Mouse (Mus musculus) thymus, postnatal 25 days (tissue): ENCODE results near the gene Gm20716.

Source experiments
- DNase-seq: peaks from one replicate; pipeline ENCODE4 v3.0.0; 2022

Gm20716 gene

DNA sequence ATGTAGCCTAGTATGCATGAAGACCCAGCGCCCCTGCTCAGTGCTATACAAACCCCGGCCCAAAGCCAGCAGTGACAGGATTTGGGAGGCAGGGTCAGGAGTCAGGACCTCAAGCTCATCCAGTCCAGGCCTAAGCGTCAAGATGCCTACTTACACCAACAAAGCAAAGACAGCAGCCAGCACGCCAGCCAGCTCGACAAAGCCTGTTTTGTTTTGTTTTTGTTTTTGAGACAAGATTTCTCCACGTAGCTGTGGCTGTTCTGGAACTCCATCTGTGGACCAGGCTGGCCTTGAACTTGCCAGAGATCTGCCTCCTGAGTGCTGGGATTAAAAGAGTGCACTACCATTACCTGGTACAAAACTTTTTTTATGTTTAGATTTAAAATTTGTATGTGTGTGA, 6.8 kb downstream of the Gm20716 start:
- DNase-seq = no peak

DNA sequence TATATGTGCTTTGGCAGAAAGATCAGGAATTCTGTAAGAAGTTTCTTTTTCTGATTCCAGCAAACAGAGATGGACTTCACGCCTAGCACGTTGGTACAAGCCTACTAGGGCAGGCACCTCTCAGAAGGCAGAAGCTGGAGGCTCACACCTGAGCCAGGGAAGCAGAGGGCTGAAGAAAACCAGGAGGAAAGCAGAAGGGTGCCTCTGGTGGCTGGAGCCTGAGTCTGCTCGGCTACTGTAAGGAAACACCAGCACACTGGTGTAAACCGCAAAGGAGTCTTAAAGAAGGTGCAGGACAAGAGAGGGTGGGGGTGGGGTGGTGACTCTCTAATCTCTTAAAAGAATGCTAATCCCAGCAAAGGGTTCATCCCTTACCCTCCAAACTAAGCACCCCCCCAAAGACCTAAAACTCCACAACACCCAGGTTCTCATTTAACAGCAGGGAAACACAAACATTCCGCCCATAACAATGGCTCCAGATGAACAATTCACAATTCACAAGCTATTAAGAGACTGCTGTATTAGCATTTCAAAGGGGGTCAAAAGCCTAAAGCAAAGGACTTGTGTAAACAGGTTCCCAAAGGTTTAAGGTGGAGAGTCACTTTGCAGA, 16.3 kb downstream of the Gm20716 start:
- DNase-seq = no peak

DNA sequence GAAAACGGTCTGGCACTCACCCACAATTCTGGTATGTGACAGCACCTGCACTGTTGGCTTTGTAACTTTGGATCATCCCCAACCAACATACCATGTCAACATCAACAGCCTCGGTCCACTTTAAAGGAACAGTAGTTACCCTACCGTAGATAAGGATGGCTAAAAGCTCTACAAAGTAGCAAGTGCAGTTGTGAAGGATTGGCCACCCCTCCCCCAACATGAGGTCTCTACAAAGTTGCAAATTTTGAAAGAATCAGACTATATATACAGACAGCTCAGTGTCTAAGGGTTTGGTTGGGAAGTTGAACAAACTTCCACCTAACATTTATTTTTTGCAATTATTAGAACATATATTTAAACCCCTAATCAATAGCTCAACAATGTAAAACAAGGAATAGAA, 22.3 kb downstream of the Gm20716 start:
- DNase-seq = no peak

DNA sequence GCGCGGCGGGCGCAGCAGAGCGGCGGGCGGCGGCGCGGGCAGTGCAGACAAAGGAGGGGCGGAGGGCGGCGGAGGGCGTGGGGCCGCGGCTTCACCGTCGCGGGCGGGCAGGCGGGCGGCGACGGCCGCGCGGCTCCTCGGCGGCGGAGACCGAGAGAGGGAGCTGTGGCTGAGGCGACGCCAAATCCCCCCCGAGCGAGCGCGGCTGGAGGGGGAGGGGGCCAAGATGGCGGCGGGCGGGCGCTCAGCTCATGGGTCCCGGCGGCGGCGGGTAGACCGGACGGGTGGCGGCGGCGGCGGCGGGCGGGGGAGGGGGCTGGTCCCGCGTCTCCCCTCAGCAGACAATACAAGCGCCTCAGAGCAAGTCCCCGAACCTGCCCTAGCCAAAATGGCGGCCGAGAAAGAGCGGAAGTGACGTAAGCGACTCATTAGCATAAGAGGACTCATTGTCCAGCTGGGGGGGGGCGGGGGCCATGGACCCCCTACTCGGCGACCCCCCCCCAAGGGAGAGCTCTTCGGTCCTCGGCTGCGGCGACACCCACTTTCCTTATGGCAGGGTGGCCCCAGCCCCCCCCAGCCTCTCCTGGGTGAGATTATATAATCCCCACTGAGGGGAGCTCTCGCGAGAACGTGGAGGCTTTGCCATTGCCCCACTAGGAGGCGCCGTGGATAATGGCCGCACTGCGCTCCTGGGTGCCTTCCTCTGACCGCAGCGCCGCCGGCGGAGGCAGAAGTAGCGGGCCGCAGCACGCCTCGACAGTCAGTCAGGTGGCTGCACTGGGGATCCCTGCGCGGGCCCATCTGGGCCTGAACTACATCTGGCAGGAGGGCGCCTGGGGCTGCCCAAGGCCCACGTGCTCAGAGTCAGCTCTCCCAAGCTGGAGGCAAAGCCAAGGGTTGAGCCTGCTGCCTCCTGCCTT, 23.2 kb downstream of the Gm20716 start, which contains the start of gene Adnp:
Adnp (minus strand) TSS at position 388 of the 920 bp plus-strand sequence.
- peak; percentile 98 for DNase-seq

DNA sequence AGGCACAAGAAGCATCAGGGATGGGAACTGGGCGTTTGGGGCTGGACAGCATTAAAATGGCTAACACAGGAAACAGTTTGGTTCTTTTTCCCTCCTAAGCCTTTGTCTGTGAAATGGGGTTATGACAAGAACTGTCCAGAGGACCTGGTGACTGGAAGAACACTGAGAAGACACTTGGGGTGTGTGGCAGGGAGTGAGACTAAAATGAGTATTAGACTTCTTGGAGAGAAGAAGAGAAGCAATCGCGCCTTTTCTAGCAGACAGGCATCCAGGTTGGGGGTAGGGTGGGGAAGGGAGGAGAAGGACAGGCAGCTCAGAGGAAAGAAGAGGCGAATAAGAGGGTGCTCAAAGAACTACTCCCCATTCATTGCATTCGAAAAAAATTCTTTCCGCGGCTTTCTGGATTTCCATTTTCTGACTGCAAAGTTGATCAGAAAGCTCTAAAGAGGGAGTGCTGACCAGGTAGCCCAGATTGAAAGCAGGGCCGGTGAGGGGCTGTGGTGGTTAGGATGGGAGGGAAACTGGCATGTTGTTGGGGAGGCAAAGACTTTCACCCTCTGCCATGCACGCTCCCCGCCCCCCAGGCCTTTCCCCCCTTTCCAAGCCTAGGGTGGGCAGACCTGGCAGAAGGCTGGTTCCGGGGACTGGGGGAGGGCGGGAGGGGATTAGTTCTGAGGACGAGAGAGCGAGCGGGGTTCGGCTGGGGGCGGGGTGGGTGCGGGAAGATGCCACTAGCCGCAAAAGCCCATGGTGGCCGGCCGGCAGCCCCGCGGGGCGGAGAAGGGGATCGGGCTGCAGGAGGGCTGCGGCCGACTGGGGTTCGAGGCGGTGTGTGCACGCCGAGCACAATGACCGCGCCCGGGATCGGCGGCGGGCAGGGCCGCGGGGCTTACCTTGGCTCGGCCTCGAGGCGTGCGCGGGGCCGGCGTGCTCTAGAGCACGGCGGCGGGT, 24.2 kb downstream of the Gm20716 start:
- DNase-seq = peak; percentile 52

DNA sequence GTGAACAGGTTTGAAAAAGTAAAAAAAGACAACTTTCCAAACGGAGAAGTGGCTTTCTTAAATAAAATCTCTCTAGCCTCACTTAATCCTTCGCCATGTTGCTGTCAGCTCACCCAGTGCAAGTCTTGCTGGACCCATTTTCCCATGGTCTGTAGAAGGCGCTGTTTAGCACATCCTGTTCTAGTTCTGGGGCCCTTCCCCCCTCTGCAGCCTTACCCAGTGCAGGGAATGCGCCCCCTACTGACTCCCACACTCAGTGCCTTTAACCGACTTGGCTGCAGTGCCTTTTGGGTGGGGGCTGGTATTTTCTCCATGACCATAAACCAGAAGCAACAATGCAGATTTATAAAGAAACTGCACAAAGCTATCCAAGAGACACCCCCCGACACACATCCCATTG, 24.9 kb downstream of the Gm20716 start:
- peak; percentile 92 for DNase-seq

DNA sequence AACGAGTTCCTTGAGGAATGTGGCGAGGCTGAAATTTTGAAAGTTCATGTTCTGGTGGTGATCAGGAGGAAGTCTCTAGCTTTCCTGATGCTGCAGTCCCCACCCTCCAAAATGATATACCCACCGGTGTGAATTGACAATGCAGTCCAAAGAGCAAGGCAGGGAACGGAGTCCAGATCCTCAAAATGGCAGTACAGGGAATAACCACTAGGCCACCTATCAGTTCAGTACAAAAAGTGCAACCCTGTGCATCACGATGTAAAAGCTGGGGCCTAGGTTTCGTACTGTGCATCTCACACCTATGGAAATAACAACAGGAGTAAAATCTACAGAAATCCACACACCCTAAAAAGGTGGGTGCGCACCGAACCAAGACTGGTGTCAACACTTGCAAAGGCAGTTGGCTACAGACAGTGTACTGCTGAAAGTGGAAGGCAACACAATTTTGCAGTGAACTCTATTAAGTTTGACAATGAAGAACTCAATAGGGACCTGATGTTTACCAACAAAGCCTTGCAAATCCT, 25.6 kb downstream of the Gm20716 start:
- no peak for DNase-seq

DNA sequence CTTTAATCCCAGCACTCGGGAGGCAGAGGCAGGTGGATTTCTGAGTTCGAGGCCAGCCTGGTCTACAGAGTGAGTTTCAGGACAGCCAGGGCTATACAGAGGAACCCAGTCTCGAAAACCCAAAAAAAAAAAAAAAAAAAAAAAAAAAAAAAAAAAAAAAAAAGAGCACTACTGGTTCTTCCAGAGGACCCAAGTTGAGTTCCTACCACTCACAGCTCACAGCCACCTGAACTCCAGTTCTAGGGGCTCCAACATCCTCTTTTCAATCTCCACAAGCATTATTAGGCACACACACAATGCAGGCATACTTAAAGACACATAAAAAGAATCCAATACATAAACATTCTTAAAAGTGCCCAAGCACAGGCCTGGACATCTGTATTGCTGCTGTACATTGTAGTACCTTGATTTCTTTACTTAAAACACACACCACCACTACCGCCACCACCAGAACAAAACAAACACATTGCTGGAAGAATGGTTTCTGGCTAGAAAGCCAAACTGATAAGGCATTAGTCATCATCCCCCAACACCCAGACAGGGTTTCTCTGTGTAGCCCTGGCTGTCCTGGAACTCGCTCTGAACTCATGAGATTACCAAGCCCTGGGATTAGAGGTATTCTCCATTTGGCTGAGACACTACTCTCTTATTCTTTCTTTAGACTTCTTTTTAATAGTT, 30.0 kb downstream of the Gm20716 start:
- no peak for DNase-seq

DNA sequence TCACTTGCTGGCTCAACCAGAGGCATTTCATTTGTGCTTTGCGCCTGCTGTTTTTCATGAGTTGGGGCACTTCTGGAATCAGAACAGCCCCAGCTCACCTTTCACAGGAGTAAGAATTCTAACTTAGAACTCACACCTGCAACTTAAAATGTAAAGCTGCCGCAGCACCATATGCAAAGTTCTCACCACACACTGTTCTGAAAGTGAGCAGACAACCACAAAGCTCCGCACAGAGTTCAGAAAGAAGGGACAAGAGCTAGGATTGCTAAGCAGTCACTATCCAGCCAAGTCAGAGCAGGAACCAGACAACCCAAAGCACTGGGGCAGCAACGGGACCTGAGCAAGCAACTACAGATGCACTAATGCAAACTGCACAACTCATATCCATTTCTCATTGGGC, 30.7 kb downstream of the Gm20716 start:
- DNase-seq = no peak

DNA sequence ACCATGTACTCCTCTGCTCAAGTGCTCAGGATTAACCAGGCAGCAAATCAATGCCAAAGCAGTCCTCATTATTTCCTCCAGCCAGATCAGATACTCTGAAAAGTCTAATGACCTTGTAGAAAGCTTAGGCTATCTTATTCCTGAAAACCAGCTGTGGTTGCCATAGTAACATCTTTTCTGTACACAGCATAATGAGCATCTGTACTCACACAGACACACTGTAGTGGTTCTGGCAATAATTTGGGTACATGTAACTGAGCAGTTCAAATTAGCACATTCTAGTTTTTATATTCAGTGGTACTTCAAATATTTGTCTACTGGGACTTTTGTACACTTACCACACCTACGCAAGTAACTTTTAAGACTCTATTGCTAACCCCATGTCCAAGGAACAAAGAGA, 31.7 kb downstream of the Gm20716 start:
- no peak for DNase-seq

DNA sequence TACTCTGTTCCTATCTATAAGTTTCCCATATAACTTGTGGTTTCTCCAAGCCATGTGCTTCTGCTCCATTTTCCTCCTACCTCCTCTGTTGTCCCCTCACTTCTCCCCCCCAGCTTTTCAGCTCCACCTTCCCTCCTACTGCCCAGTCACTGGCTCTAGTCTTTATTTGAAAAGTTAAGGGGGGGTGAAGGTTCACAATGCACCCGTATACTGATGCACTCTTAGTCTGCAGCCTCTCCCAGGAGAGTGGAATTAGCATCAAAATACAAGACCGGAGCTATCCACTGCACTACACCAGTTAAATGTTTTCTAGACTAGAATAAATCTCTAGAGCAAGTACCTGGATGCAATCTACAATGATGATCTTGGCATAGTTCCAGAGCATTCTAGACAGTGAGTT, 34.4 kb downstream of the Gm20716 start:
- DNase-seq = no peak

DNA sequence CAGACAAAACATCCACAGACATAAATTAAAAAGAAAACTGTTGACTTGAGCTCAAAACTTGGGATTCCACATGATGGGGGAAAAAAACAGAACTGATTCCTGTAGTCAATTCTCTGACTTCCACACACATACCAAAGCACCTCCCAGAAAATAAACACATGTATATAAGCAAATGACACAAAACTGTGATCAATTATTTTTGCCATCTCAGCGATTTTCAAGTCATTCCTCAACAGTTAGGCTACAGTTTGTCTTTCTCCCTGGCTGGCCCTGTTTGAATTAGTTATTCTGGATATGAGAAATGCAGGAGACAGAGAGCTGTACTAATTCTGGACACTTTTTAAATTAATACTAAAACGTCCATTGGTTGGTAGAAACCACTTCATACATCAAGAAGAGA, 36.5 kb downstream of the Gm20716 start:
- DNase-seq = no peak

DNA sequence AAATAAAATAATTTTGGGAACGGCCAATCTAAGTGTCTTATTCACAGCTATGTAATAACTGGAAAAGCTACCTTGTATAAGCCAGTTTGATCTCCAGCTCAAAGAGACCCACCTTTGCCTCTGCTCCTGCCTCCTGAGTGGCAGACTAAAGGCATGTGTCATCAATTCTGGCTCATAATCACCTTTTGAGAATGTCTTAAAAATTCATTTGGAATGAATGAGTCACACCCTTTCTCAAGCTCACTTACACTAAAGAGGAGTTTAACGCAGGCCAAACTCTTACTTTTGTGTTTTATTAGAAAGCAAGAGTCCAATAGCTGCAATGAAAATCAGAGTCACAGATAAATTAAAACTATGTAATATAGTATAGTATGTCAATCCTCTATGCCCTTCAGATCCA, 38.3 kb downstream of the Gm20716 start:
- no peak for DNase-seq

DNA sequence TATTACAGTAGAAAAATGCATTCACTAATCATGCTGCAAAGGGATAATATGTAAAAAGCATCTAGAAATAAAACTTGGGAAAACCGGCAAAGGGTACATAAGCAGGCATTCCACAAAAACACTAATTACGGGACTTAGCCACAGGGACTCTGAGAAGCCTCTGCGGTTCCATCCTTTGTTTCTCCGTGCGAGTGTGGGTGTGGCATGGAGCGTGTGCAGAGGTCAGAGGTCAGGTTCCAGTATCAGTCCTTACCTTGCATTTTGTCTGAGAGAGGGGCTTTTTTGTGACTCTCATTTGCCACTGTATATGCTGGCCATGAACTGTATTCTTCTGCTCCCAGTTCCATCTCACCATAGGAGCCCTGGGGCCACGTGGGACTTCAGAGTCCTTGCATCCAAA, 54.2 kb downstream of the Gm20716 start:
- no peak for DNase-seq

DNA sequence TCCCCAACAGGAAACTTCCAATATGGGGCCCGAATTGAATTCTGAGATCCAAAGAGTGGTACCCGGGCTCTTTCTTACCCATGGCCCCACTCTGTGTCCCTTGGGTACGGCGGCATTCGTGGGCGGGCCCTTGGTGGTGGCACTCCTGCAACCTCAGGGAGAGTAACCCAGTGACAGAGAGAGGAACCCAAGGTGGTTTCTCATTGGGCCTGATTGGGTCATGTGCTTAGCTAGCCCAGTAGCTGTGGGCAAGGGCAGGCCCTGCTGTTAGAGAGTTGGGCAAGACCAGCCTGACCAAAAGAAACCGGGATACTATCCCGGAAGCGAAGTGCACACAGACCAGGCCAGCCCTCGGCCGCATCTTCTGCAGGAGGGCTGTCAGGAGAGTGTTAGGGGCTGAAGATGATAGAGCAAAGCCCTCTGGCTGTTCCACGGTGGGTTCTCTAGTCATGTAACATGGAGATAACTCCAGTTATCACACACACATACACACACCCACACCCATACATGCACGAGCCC, 59.9 kb downstream of the Gm20716 start:
- DNase-seq = peak; percentile 35

DNA sequence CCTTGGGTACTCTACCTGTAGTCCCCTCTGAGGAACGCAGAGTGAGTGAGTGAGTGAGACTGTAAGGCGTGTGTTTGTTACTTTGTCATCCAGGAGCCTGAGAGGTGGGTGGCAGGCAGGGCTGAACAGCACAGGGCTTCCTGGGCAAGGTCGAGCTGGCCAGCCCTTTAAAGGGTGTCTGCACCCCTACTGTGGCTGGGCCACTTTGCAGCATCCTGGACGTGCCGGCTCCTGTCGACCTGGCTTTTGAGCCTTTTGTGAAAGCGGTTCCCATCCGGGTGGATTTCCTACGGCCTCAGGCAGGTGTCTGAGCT, 60.4 kb downstream of the Gm20716 start:
- no peak for DNase-seq

DNA sequence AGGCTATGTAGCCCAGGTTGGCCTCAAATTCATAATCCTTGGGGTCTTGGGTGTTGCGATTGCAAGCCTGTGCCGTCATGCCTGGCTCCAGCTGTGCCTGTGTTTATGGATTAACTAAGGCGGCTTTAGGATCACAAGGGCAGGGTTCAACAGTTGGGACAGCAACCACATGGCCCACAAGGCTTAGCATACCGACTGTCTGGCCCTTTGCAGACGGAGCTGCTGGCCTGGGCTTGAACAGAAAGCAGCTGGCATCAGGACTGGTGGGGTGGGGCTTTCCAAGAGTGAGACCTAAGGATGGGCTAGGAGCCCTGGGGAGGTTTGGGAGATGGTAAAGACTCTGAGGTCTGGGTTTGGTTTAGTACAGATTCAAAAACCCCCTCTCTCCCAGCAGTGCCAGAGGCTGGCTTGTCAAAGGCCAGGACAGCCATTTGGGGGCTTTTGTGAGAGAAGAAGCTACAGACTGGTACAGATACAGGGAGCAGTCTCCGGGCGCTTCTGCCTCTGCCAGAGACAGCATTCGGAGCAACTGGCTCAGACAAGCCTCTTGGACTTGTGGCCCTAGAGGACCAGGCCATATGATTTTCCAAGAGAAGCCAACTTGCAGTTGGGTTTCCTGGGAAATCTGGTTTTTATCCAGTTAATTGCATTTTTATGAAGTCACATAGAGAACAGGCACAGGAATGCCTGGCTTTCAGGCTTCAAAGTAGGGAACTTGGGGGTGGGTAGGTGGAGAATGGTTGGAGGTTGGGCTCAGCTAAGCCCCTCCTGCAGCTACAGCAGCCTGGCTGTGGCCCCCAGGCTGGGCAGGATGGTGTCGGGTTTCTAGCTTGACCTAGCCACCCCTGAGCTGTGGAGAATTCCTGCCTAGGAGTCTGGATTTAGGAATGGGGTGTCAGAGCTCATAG, 61.0 kb downstream of the Gm20716 start:
- no peak for DNase-seq

DNA sequence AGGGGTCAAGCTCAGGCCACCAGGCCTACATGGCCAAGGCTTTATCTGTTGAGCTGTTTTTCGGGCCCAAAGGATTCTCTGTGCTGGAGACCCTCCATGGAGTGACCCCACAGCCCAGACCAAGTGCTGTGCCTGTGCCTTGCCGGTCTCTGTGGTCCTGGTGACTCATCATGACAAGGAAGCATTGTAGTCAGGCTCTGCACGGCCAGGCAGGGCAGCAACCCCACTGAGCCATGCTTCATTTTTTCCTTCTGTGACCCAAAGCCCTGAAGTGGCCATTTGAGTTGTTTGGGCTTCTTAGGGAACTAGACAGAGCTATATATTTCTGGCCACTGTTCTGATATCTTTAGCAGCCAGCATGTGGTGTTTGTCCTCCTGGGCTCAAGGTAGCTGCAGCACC, 62.4 kb downstream of the Gm20716 start:
- no peak for DNase-seq

DNA sequence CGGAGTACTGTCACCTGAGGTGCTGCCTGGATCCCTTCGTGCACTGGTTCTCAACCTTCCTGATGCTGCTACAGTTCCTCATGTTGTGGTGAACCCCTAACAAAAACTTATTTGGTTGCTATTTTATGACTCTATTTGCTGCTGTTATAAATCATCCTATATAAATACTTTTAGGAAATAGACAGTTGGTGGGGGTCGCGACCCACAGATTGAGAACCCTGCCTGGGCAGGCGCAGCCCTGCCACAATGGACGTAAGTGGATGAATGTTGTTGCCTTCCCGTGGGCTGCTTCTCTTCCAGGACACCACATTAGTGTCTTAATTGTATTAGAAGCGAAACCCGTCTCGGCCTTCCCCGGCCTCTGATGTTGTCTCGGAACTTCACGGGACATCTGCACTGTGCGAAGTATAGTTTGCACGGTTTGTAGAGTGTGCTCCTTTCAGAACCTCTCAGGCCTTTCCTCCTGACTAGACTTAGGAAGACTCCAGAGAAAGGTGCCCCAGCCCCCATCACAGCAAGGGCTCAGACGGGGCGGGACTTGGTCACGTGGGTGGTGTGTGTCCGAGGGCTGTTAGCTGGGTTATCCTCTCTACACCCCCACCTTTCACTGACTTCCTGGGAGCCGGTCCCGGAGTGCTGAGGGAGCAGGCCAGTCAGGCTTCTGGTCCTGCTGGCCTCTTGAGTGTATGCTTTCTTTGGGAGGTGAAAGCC, 63.3 kb downstream of the Gm20716 start:
- DNase-seq = no peak

DNA sequence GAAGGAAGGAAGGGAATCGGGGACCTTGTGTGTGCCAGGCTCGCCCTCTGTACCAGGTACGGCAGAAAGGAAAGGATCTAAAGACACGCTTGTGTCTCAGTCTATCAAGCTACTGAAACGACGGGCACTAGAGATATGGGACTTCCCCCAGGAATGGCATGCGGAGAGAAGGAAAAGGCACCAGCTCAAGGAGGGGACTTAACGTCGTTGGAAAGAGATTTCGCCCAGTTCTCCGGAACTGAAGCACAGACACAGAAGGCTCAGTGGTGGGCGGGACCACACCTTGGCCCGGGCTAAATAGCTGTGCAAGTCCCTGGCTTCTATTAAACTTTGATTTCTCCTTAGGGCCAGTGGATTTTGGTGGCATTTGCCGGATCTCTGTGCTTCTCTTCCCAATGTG, 68.2 kb downstream of the Gm20716 start:
- DNase-seq = no peak
